Mouse (Mus musculus): ENCODE measurements around the gene Neurl1a. TPM values are rescaled to one million over a fixed set of nuclear protein-coding genes. Genes with fewer than 3 reads are reported as not detected.
A peak's percentile ranks its signal among the peaks of the same experiment; 100 is the strongest.

Neurl1a gene
- total and polyA plus RNA-seq, 2 experiments: 0.28 TPM

DNA sequence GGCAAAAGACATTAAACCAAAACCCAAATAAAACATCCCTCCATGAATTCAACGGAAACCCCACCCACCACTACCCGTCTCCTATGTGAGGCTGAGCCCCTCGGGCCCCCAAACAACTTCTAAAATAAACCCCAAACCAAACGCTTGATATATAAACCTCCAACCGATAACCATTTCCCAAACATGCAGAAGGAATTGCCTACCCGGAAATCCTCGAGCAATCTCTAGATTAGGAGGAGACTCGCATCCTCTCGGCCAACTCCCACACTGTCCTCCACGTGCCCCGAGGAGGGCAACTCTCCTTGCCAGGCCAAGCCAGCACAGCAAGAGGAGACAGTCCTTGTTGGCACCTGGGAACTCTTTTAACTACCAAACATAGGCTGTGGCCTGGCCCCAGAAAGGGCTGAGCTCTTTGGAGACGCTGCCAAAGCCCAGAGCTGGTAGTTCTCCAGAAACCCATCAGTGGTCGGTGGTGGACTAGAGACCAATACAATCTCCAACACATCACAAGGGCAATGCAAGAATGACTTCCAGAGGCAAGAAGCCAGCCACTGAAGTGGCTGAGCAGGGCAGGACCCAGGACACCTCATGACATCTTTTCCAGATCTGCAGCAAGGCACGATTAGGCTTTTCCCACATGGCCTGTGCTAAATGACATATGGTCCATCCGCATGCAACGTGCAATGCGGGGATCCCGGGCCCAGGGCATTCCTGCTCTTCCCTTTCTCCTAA is 87.6 kb downstream of the Neurl1a start:
- no peak overlapping the region for H3K9ac ChIP-seq (ENCODE audit: low read depth, low read length)
- no peak overlapping the region for H3K4me3 ChIP-seq (ENCODE audit: insufficient read depth, low read depth, low read length)
- WGBS: 81% methylated on average over 18 of the region's 18 CpGs
- H3K27ac ChIP-seq (replicated peaks; ENCODE audit: insufficient read depth, low read depth, low read length): no peak overlapping the region
- no peak for TF ChIP-seq CTCF (IDR thresholded peaks at IDR 0.05; ENCODE audit: low read depth, low read length)
- no peaks in the 10 kb centered on the region for H3K27me3 ChIP-seq (ENCODE audit: control insufficient read depth, insufficient read depth, low read length)
- H3K36me3 ChIP-seq (ENCODE audit: control insufficient read depth, insufficient read depth, low read length): peaks cover 9% of the 10 kb centered on the region; the same call in 1 of the 2 replicates
- H3K79me2 ChIP-seq (ENCODE audit: control insufficient read depth, insufficient read depth, low read length): no peaks in the 10 kb centered on the region
- H3K4me1 ChIP-seq (ENCODE audit: control insufficient read depth, insufficient read depth, low read length): peaks cover 2% of the 10 kb centered on the region
- no peak for DNase-seq (ENCODE audit: extremely low read depth, low read depth, low spot score)

DNA sequence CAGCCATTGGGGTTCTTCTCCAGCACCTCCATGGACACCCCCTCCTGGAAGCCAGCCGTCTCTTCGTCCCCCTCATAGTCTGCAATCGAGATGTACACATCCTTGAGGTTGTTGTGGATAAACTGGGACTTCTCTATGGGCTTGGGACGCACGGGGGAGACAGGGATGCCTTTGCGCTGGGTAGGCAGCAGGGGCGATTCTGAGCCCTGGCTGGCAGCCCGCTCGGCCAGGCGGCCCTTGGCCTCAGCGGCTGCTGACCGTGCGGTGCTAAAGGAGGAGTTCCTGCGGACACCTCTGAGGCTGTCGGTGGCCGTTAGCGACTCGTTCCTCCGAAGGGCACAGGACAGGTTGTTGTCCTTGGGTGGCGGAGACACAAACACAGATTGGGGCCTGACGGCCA is 88.4 kb downstream of the Neurl1a start:
- H3K4me3 ChIP-seq (ENCODE audit: insufficient read depth, low read depth, low read length): no peak overlapping the region
- H3K36me3 ChIP-seq (ENCODE audit: control insufficient read depth, insufficient read depth, low read length): peaks cover 12% of the 10 kb centered on the region; the same call in 1 of the 2 replicates
- peaks cover 2% of the 10 kb centered on the region for H3K4me1 ChIP-seq (ENCODE audit: control insufficient read depth, insufficient read depth, low read length)
- no peak overlapping the region for H3K27ac ChIP-seq (replicated peaks; ENCODE audit: insufficient read depth, low read depth, low read length)
- WGBS: 89% methylated on average over 21 of the region's 21 CpGs
- H3K9ac ChIP-seq (ENCODE audit: low read depth, low read length): no peak overlapping the region
- TF ChIP-seq POLR2A (IDR thresholded peaks at IDR 0.05; ENCODE audit: extremely low read depth, insufficient read depth, low read length) (no peak), CTCF (IDR thresholded peaks at IDR 0.05; ENCODE audit: low read depth, low read length) (no peak)
- DNase-seq (ENCODE audit: extremely low read depth, low read depth, low spot score): no peak
- no peaks in the 10 kb centered on the region for H3K27me3 ChIP-seq (ENCODE audit: control insufficient read depth, insufficient read depth, low read length)
- no peaks in the 10 kb centered on the region for H3K79me2 ChIP-seq (ENCODE audit: control insufficient read depth, insufficient read depth, low read length)

GRCm38 (mm10) chr19:47269729-47270128 is 91.1 kb downstream of the Neurl1a start:
- TF ChIP-seq CTCF (IDR thresholded peaks at IDR 0.05; ENCODE audit: low read depth, low read length): peak; percentile 53
- no peak for TF ChIP-seq POLR2A (IDR thresholded peaks at IDR 0.05; ENCODE audit: extremely low read depth, insufficient read depth, low read length)
- WGBS: 79% methylated on average over 8 of the region's 8 CpGs
- H3K9ac ChIP-seq (ENCODE audit: low read depth, low read length): no peak overlapping the region
- H3K36me3 ChIP-seq (ENCODE audit: control insufficient read depth, insufficient read depth, low read length): peaks cover 20% of the 10 kb centered on the region; the same call in 1 of the 2 replicates
- H3K27me3 ChIP-seq (ENCODE audit: control insufficient read depth, insufficient read depth, low read length): no peaks in the 10 kb centered on the region
- peaks cover 2% of the 10 kb centered on the region for H3K4me1 ChIP-seq (ENCODE audit: control insufficient read depth, insufficient read depth, low read length)
- H3K27ac ChIP-seq (replicated peaks; ENCODE audit: insufficient read depth, low read depth, low read length): no peak overlapping the region
- no peaks in the 10 kb centered on the region for H3K79me2 ChIP-seq (ENCODE audit: control insufficient read depth, insufficient read depth, low read length)
- DNase-seq (ENCODE audit: extremely low read depth, low read depth, low spot score): no peak
- no peak overlapping the region for H3K4me3 ChIP-seq (ENCODE audit: insufficient read depth, low read depth, low read length)

GRCm38 (mm10) chr19:47270520-47270919 is 91.9 kb downstream of the Neurl1a start:
- no peak for DNase-seq (ENCODE audit: extremely low read depth, low read depth, low spot score)
- H3K27ac ChIP-seq (replicated peaks; ENCODE audit: insufficient read depth, low read depth, low read length): no peak overlapping the region
- no peak overlapping the region for H3K4me3 ChIP-seq (ENCODE audit: insufficient read depth, low read depth, low read length)
- WGBS: 91% methylated on average over 9 of the region's 9 CpGs
- no peaks in the 10 kb centered on the region for H3K27me3 ChIP-seq (ENCODE audit: control insufficient read depth, insufficient read depth, low read length)
- H3K36me3 ChIP-seq (ENCODE audit: control insufficient read depth, insufficient read depth, low read length): peaks cover 20% of the 10 kb centered on the region; the same call in 1 of the 2 replicates
- peaks cover 2% of the 10 kb centered on the region; the same call in 1 of the 2 replicates for H3K4me1 ChIP-seq (ENCODE audit: control insufficient read depth, insufficient read depth, low read length)
- H3K9ac ChIP-seq (ENCODE audit: low read depth, low read length): no peak overlapping the region
- no peaks in the 10 kb centered on the region for H3K79me2 ChIP-seq (ENCODE audit: control insufficient read depth, insufficient read depth, low read length)
- TF ChIP-seq CTCF (IDR thresholded peaks at IDR 0.05; ENCODE audit: low read depth, low read length) (no peak), POLR2A (IDR thresholded peaks at IDR 0.05; ENCODE audit: extremely low read depth, insufficient read depth, low read length) (no peak)

DNA sequence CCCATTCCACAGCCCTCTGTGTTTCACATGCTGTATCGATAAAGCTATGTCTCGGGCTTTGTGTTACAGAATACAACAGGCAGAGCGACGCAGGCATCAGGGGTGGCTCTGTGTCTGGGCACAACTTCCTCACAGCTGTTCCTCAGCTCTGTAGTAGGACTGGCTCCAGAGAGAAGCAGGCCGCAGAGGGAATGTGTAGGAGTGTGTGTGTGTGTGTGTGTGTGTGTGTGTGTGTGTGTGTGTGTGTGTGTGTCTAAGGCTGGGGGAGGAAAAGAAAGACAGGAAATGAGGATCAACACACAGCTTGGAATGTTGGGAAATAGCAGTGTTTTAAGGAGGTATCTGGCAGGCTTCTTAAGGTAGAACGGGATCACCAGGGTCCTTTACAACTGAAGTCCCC is 98.1 kb downstream of the Neurl1a start:
- no peak overlapping the region for H3K9ac ChIP-seq (ENCODE audit: low read depth, low read length)
- 70% methylated on average over 6 of the region's 6 CpGs for WGBS
- no peak overlapping the region for H3K4me3 ChIP-seq (ENCODE audit: insufficient read depth, low read depth, low read length)
- TF ChIP-seq CTCF (IDR thresholded peaks at IDR 0.05; ENCODE audit: low read depth, low read length) (no peak), POLR2A (IDR thresholded peaks at IDR 0.05; ENCODE audit: extremely low read depth, insufficient read depth, low read length) (no peak)
- no peaks in the 10 kb centered on the region for H3K27me3 ChIP-seq (ENCODE audit: control insufficient read depth, insufficient read depth, low read length)
- peak overlapping the region; percentile 29; the same call in 1 of the 2 replicates for H3K27ac ChIP-seq (replicated peaks; ENCODE audit: insufficient read depth, low read depth, low read length)
- DNase-seq (ENCODE audit: extremely low read depth, low read depth, low spot score): peak; percentile 25
- H3K4me1 ChIP-seq (ENCODE audit: control insufficient read depth, insufficient read depth, low read length): peaks cover 24% of the 10 kb centered on the region
- H3K36me3 ChIP-seq (ENCODE audit: control insufficient read depth, insufficient read depth, low read length): peaks cover 9% of the 10 kb centered on the region; the same call in 1 of the 2 replicates
- no peaks in the 10 kb centered on the region for H3K79me2 ChIP-seq (ENCODE audit: control insufficient read depth, insufficient read depth, low read length)

DNA sequence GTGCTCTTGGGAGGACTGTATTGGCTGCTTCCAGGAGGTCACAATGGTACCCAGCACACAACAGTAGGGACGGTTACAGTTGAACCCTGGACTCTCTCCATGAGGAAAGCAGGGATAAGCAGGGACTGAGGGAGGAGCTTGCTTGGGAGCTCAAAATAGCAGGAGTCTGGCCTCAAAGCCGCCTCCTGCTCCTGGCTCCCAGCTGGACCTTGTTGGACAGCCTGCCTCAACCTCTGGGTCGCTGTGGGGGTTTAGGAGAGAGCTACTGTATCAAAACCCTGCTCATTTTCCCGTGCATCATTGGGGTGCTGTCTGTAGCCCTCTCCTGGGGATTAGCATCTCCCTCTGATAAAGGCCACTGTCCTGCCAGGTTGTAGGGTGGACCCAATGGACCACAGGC is 100.8 kb downstream of the Neurl1a start:
- 0 out of 2 replicates have a peak overlapping the region, but pooled peaks have one; percentile 2 for H3K27ac ChIP-seq (replicated peaks; ENCODE audit: insufficient read depth, low read depth, low read length)
- no peaks in the 10 kb centered on the region for H3K36me3 ChIP-seq (ENCODE audit: control insufficient read depth, insufficient read depth, low read length)
- 21% methylated on average over 4 of the region's 4 CpGs for WGBS
- no peaks in the 10 kb centered on the region for H3K79me2 ChIP-seq (ENCODE audit: control insufficient read depth, insufficient read depth, low read length)
- no peak overlapping the region for H3K4me3 ChIP-seq (ENCODE audit: insufficient read depth, low read depth, low read length)
- H3K9ac ChIP-seq (ENCODE audit: low read depth, low read length): no peak overlapping the region
- no peak for TF ChIP-seq POLR2A (IDR thresholded peaks at IDR 0.05; ENCODE audit: extremely low read depth, insufficient read depth, low read length)
- TF ChIP-seq CTCF (IDR thresholded peaks at IDR 0.05; ENCODE audit: low read depth, low read length): no peak
- H3K4me1 ChIP-seq (ENCODE audit: control insufficient read depth, insufficient read depth, low read length): peaks cover 28% of the 10 kb centered on the region
- H3K27me3 ChIP-seq (ENCODE audit: control insufficient read depth, insufficient read depth, low read length): no peaks in the 10 kb centered on the region
- peak; percentile 54 for DNase-seq (ENCODE audit: extremely low read depth, low read depth, low spot score)

Measured in liver, adult 2 months (tissue).